Mouse (Mus musculus) C2C12 (cell line): ENCODE measurements around the gene Bcl2. TPM values are rescaled to one million over a fixed set of nuclear protein-coding genes. Genes with fewer than 3 reads are reported as not detected.
A peak's percentile ranks its signal among the peaks of the same experiment; 100 is the strongest.

Experiments
- H3K27me3 ChIP-seq: one replicate; pipeline ENCODE4 v1.6.1; 2011; ENCODE audit not compliant: control insufficient read depth, insufficient read depth, insufficient read length
- H3K36me3 ChIP-seq: one replicate; pipeline ENCODE4 v1.6.1; 2011; ENCODE audit not compliant: control insufficient read depth, insufficient read depth
- H3K4me3 ChIP-seq: one replicate; pipeline ENCODE4 v1.5.1; 2011; ENCODE audit warnings: mild to moderate bottlenecking, control low read depth; ENCODE audit not compliant: poor library complexity, insufficient read depth, severe bottlenecking
- H3K79me2 ChIP-seq: one replicate; pipeline ENCODE4 v1.6.1; 2011; ENCODE audit not compliant: control insufficient read depth, insufficient read depth
- H3K79me3 ChIP-seq: one replicate; pipeline ENCODE4 v1.6.1; 2011; ENCODE audit warnings: low read depth, control low read depth
- H3ac ChIP-seq: one replicate; pipeline ENCODE3; 2011; ENCODE audit warnings: low read depth; ENCODE audit not compliant: control insufficient read depth, insufficient read length
- CEBPB ChIP-seq: IDR thresholded peaks from one replicate; pipeline ENCODE4 v1.6.1; 2011; ENCODE audit warnings: low read depth, mild to moderate bottlenecking, control low read depth, moderate library complexity
- CTCF ChIP-seq: IDR thresholded peaks from one replicate; pipeline ENCODE4 v1.5.1; 2011; ENCODE audit not compliant: control insufficient read depth, insufficient read depth, insufficient read length
- FOSL1 ChIP-seq: IDR thresholded peaks from one replicate; pipeline ENCODE4 v1.8.0; 2011; ENCODE audit warnings: mild to moderate bottlenecking, low read length; ENCODE audit not compliant: poor library complexity, insufficient read depth, severe bottlenecking
- MAX ChIP-seq: IDR thresholded peaks from one replicate; pipeline ENCODE4 v1.6.1; 2011; ENCODE audit warnings: mild to moderate bottlenecking, control low read depth
- MYOD1 ChIP-seq: IDR thresholded peaks from one replicate; pipeline ENCODE4 v1.6.1; 2011; ENCODE audit warnings: low read depth; ENCODE audit not compliant: control insufficient read depth, insufficient read length
- MYOG ChIP-seq: IDR thresholded peaks from one replicate; pipeline ENCODE4 v1.6.1; 2011; ENCODE audit not compliant: control insufficient read depth, insufficient read length; ENCODE audit errors: extremely low read depth
- USF1 ChIP-seq: IDR thresholded peaks from one replicate; pipeline ENCODE4 v1.6.1; 2011; ENCODE audit warnings: low read depth, mild to moderate bottlenecking, control low read depth, moderate library complexity
- polyA plus RNA-seq: library from polyadenylated mRNA; unstranded; fragments of >200 nt; fragmentation: generic; extraction: Trizol; gene quantifications from one replicate; pipeline ENCODE4 v1.2.1, GENCODE M21; 2012; ENCODE audit warnings: missing spikeins

Bcl2 gene
- polyA plus RNA-seq, 1 experiment = 1.8 TPM

DNA sequence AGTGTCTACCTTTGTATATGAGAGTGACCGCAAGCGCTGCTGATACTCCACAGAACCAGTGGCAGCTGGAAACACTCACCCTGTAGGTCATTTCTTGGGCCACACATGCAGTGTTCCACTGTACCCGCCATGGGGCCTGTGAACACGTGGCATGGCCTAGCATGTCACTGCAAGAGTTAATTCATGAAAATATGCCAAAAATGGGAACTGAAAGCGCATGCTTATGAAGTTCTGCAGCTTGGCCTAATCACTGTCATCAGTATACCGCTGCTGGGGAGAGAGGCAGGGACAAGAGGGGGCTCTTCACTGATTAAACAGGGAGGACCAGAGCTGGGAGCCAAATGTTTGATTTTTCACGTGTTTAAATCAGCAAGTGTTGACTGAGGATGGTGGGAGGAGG is 161.2 kb downstream of the Bcl2 start:
- Histone ChIP-seq H3K79me3 (no peaks in the 10 kb centered on the region), H3K4me3 (no peak overlapping the region), H3K27me3 (no peaks in the 10 kb centered on the region), H3K79me2 (no peaks in the 10 kb centered on the region), H3K36me3 (no peaks in the 10 kb centered on the region), H3ac (no peak overlapping the region)
- TF ChIP-seq USF1 (no peak), MYOD1 (no peak), CTCF (no peak), CEBPB (no peak), MAX (no peak), MYOG (no peak), FOSL1 (no peak)

DNA sequence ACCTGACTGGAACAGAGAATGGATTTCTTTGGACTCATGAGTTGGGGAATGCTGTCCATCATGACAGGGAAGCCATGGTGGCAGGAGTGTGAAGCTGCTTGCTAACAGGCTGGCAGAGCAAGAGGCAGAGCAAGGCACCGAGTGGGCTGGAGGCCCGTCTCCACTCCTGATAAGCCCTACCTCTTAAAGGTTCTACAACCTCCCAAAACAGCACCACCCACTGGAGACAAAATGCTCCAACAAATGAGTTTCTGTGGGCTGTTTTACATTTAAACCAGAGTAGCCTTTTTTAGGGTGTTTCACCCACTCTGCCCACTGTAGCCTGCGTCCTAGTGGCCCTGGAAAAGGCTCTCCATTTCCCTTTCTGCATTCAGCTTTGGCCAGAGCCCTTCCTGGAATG is 163.5 kb downstream of the Bcl2 start:
- H3ac ChIP-seq = no peak overlapping the region
- TF ChIP-seq FOSL1 (no peak), CEBPB (no peak), MYOD1 (no peak), USF1 (no peak), MYOG (no peak), MAX (no peak), CTCF (no peak)
- no peaks in the 10 kb centered on the region for H3K36me3 ChIP-seq
- H3K79me3 ChIP-seq = no peaks in the 10 kb centered on the region
- no peaks in the 10 kb centered on the region for H3K79me2 ChIP-seq
- H3K27me3 ChIP-seq = no peaks in the 10 kb centered on the region
- H3K4me3 ChIP-seq = no peak overlapping the region

DNA sequence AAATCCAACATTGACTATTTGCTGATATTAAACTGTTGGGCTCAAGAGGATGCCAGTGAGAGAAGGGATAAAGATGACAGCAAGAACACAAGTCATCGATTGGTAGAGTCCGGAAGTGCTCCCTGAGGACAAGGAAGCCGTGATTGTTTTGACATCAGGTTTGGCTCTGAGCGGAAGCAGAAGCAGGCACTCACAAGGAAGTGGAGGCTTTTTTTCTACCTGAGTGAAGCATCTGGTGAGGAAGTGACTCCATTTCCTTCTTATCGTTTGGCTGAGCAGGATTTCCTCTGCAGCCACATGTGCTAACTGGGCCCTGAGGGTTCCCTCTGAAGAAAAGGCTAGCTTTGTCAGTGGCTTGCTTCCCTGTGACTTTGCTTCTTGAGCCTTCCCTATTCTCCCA is 165.0 kb downstream of the Bcl2 start:
- Histone ChIP-seq H3K36me3 (no peaks in the 10 kb centered on the region), H3K4me3 (no peak overlapping the region), H3K27me3 (no peaks in the 10 kb centered on the region), H3K79me3 (no peaks in the 10 kb centered on the region), H3ac (no peak overlapping the region), H3K79me2 (no peaks in the 10 kb centered on the region)
- TF ChIP-seq MYOG = no peak
- no peak for TF ChIP-seq MYOD1
- no peak for TF ChIP-seq MAX
- TF ChIP-seq FOSL1 = no peak
- TF ChIP-seq USF1 = no peak

DNA sequence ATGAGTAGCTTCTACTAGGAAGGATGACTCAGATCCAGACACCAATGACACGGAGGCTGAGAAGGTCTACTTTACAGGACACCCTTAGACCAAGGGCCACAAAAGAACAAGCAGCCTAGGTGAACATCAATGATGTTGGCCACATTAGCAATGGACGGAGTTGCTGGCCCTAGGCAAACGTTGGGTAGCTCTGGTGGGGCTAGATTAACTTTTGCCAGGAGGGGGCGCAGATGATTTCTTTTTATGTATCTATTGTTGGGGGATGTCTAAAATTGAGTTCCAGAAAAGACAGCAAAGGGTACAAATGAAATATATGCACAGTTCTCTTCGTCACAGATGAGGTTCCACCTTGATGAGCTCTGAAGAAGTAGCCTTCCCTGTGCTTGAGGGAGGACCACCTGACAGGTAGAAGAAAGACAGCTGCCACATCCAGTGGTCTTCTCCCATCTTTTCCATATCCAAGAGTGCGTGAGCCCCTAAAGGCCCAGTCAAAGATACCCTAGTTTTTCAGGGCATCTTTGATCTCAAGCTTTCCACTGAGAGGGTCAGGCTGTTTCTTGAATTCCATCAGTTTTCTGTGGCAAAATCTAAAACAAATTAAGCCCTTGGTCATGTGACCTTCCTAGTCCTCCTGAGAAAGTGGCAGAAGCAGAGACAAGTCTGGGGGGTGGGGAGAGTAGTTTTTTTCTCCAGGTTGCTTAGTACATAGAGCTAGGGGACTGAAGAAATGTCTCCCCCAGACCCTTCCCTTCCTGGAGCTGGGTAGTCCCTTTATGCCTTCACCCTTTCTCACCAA is 169.1 kb downstream of the Bcl2 start:
- TF ChIP-seq CTCF = peak; percentile 25
- TF ChIP-seq MAX = no peak
- no peak for TF ChIP-seq MYOG
- Histone ChIP-seq H3ac (no peak overlapping the region), H3K36me3 (no peaks in the 10 kb centered on the region)

DNA sequence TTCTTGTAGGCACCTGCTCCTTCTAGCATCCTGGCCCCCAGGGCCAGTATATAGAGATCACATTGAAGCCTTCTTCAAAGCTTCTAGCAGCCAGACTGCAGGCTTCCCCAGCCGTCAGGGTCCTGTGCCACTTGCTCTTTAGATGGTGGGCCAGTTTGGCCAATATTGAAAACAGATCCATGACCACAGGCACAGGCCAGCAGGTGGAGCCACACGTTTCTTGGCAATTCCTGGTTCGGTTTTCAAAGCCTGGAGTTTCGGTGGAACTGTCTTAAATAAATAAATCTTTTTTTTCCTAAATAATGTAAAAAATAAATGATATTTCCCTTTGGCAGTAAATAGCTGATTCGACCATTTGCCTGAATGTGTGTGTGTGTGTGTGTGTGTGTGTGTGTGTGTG is 171.3 kb downstream of the Bcl2 start:
- H3K27me3 ChIP-seq = no peaks in the 10 kb centered on the region
- no peaks in the 10 kb centered on the region for H3K79me3 ChIP-seq
- no peaks in the 10 kb centered on the region for H3K79me2 ChIP-seq
- H3ac ChIP-seq = no peak overlapping the region
- no peaks in the 10 kb centered on the region for H3K36me3 ChIP-seq
- TF ChIP-seq MAX (no peak), CTCF (peak; percentile 20), CEBPB (no peak)
- H3K4me3 ChIP-seq = no peak overlapping the region

More for the DNA sequence above, 169.1 kb downstream of the Bcl2 start:
- Histone ChIP-seq H3K27me3 (no peaks in the 10 kb centered on the region), H3K4me3 (no peak overlapping the region), H3K79me2 (no peaks in the 10 kb centered on the region), H3K79me3 (no peaks in the 10 kb centered on the region)

DNA sequence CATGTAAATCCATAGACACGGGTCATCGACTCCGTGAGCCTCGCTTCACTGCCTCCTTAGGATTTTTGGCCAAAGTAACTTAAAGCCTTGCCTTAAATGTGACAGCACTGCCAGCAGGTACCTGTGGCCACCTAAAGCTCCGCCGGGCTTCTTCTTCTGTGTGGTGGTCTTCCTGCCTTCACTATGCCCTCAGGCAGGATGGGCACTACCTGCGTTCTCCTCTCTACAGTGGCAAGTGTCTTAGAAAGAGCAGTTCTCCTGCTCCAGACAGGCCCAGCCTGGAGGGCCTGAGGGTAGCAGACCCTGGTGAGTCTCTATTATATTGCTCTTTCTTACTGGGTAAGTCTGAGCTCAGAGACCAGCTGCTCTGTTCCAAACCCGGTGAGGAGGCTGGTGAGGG is 172.2 kb downstream of the Bcl2 start:
- Histone ChIP-seq H3ac (no peak overlapping the region), H3K79me3 (no peaks in the 10 kb centered on the region), H3K4me3 (no peak overlapping the region), H3K36me3 (no peaks in the 10 kb centered on the region), H3K27me3 (no peaks in the 10 kb centered on the region), H3K79me2 (no peaks in the 10 kb centered on the region)
- TF ChIP-seq MAX (no peak), CTCF (no peak), MYOD1 (no peak), FOSL1 (no peak), MYOG (no peak), USF1 (no peak), CEBPB (no peak)
